Mouse (Mus musculus): ENCODE data around the gene Sstr5. TPM values are rescaled to one million over a fixed set of nuclear protein-coding genes. Genes with fewer than 3 reads are reported as not detected.

Gene Sstr5
- 0.05 and 0.07 TPM in 2 replicates for polyA plus RNA-seq (2015; fragmentation: Nextera tagmentation; extraction: Ambion mirVana)

- DNase-seq (ENCODE audit: low spot score) = no peak
These were observed at the start of gene Sstr5 for GRCm38 (mm10) chr17:25497013-25497412. Gene Sstr5, minus strand, starts transcription at chr17:25497288.

- DNase-seq (ENCODE audit: low spot score) = no peak
These were observed 44.7 kb upstream of the Sstr5 start for GRCm38 (mm10) chr17:25541768-25542167.

- DNase-seq (ENCODE audit: low spot score) = no peak
These were observed 43.6 kb upstream of the Sstr5 start for GRCm38 (mm10) chr17:25540731-25541130.

GRCm38 (mm10) chr17:25538945-25539875 is 42.1 kb upstream of the Sstr5 start:
- DNase-seq (ENCODE audit: low spot score) = no peak

GRCm38 (mm10) chr17:25530357-25531022 is 33.4 kb upstream of the Sstr5 start:
- no peak for DNase-seq (ENCODE audit: low spot score)

GRCm38 (mm10) chr17:25522080-25522479 is 25.0 kb upstream of the Sstr5 start:
- DNase-seq (ENCODE audit: low spot score) = no peak

- no peak for DNase-seq (ENCODE audit: low spot score)
These were observed 23.4 kb upstream of the Sstr5 start for GRCm38 (mm10) chr17:25520492-25520891.

- DNase-seq (ENCODE audit: low spot score) = no peak
These were observed 22.4 kb upstream of the Sstr5 start for GRCm38 (mm10) chr17:25519511-25519910.

GRCm38 (mm10) chr17:25518144-25518543 is 21.1 kb upstream of the Sstr5 start:
- no peak for DNase-seq (ENCODE audit: low spot score)

GRCm38 (mm10) chr17:25516315-25516714 is 19.2 kb upstream of the Sstr5 start:
- DNase-seq (ENCODE audit: low spot score) = no peak

GRCm38 (mm10) chr17:25514055-25514454 is 17.0 kb upstream of the Sstr5 start:
- DNase-seq (ENCODE audit: low spot score) = no peak

GRCm38 (mm10) chr17:25511876-25512275 is 14.8 kb upstream of the Sstr5 start:
- DNase-seq (ENCODE audit: low spot score) = no peak

- no peak for DNase-seq (ENCODE audit: low spot score)
These were observed 13.2 kb upstream of the Sstr5 start for GRCm38 (mm10) chr17:25510074-25510830.

GRCm38 (mm10) chr17:25508860-25509577 is 11.9 kb upstream of the Sstr5 start:
- DNase-seq (ENCODE audit: low spot score) = peak; percentile 24

- peak; percentile 21 for DNase-seq (ENCODE audit: low spot score)
These were observed 10.7 kb upstream of the Sstr5 start for GRCm38 (mm10) chr17:25507799-25508198.

GRCm38 (mm10) chr17:25502599-25502998 is 5.5 kb upstream of the Sstr5 start:
- no peak for DNase-seq (ENCODE audit: low spot score)

- DNase-seq (ENCODE audit: low spot score) = no peak
These were observed 15.0 kb downstream of the Sstr5 start for GRCm38 (mm10) chr17:25482092-25482491.

- no peak for DNase-seq (ENCODE audit: low spot score)
These were observed 16.3 kb downstream of the Sstr5 start for GRCm38 (mm10) chr17:25480820-25481219.

- no peak for DNase-seq (ENCODE audit: low spot score)
These were observed 16.9 kb downstream of the Sstr5 start for GRCm38 (mm10) chr17:25480152-25480551.

GRCm38 (mm10) chr17:25475946-25476744 is 20.9 kb downstream of the Sstr5 start:
- peak; percentile 70 for DNase-seq (ENCODE audit: low spot score)

Measured in thymus, postnatal 0 days (tissue).